Mouse (Mus musculus) E14TG2a.4 (cell line): Measurements from ENCODE around the gene Rbl1.

ENCODE experiments used
- CTCF ChIP-seq: conservative IDR thresholded peaks from 2 replicates; pipeline ENCODE4 v1.5.1; 2014; ENCODE audit warnings: low read length
- NANOG ChIP-seq: IDR thresholded peaks from 2 replicates; pipeline ENCODE4 v1.6.1; 2014; ENCODE audit warnings: borderline replicate concordance, low read length, mixed read lengths
- POU5F1 ChIP-seq: IDR thresholded peaks from 2 replicates; pipeline ENCODE4 v1.6.1; 2014; ENCODE audit warnings: low read length, borderline replicate concordance

GRCm38 (mm10) chr2:157141962-157142361 is 62.4 kb downstream of the Rbl1 start:
- no peak for TF ChIP-seq CTCF
- no peak for TF ChIP-seq POU5F1
- TF ChIP-seq NANOG, result no peak
